Mouse (Mus musculus): ENCODE data around the gene Tmem115. TPM values are rescaled to one million over a fixed set of nuclear protein-coding genes. Genes with fewer than 3 reads are reported as not detected.

Tmem115 gene
- total RNA-seq, 4 experiments from 2014 or later: 36.2 to 37.2 (median 36.9) TPM

DNA sequence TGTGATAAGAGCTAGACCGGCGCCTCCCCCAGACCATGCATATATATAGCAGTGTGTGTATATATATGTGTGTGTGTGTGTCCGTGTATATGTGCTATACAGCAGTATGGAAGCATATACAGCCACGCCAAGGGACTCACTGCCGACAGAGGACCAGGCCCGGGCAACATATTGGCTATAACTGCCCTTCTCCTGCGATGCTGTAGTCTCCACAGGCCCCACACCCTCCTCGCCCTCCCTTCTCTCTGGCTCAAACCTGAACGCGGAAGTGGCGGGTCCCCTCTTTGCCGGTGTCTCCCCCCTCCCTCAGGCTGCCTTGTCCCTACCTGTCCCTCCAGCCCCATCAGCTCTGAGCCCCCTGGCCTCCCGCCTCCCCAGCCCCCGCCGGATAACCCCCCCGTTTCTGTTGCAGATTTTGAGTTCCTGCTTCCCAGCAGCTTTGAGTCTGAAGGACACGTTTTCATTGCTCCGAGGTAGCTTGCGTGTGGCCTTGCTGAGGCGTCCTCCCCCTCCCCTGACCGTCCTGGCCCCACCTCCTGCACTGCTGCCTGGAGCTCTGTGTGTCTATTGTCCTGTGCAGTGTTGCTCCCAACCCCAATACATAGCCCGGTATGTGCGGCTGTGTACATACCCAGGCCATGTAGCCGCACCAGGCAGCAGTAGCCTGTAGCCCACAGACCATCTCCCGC, 11.9 kb upstream of the Tmem115 start:
- no peak for DNase-seq (ENCODE audit: low spot score in 2 of 2)

DNA sequence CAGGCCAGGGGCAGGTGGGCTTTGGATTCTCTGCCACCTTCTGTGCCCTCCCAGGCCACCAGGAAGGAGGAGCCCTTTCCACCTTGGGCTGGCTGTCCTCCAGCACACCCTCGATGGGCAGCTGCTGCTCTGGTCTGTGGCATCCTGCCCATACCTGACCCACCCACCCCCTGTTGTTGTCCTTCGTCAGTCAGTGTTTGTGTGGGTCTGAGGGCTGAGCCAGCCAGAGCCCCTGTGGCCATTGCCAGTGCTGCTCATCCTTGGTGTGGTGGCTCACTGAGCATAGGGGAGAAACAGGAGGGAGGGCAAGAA, 11.4 kb upstream of the Tmem115 start:
- DNase-seq (ENCODE audit: low spot score in 2 of 2): no peak

- DNase-seq (ENCODE audit: low spot score in 2 of 2): peak; percentile 54 to 72
These were observed 7.3 kb upstream of the Tmem115 start for GRCm38 (mm10) chr9:107526198-107527026.

GRCm38 (mm10) chr9:107534408-107535202, 860 bp downstream of the Tmem115 start:
- DNase-seq (ENCODE audit: low spot score in 2 of 2): no peak

GRCm38 (mm10) chr9:107538231-107538630, 4.5 kb downstream of the Tmem115 start:
- no peak for DNase-seq (ENCODE audit: low spot score in 2 of 2)

DNA sequence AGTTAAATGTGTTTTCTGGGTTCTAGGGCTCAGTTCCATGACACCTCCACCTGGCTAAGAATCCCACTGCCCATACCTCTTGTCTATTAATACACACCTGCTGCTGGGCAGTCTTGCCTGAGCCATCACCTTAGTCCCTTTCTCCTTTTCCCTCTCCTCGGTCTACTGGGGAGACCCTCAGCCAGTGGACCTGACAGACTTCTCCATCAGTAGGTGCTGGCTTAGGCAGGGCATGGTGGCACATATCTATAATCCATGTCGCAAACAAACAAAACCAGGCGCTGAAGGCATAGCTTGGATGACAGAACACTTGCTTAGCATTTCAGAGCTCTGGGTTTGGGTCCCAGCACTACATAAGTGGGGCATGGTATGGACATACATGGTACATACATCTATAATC, 5.0 kb downstream of the Tmem115 start:
- no peak for DNase-seq (ENCODE audit: low spot score in 2 of 2)

DNA sequence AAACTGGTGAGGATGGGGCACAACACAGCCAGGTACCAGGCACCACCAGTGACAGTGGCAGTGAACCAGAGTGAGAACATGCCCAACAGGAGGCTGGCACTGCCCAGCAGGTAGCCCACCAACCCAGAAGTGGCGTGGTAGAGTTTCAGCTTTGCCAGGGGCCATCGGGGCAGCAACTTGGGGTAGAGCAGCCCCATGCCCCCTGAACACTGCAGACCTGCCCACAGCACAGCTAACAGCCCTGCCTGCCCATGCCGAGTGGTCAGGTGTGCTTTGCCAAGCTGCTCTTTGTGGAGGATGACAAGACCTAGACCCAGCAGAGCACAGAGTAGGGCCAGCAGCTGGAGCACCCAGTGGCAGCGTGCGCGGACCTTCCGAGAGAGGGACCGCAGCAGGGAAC, 6.2 kb downstream of the Tmem115 start:
- DNase-seq (ENCODE audit: low spot score in 2 of 2): no peak

DNA sequence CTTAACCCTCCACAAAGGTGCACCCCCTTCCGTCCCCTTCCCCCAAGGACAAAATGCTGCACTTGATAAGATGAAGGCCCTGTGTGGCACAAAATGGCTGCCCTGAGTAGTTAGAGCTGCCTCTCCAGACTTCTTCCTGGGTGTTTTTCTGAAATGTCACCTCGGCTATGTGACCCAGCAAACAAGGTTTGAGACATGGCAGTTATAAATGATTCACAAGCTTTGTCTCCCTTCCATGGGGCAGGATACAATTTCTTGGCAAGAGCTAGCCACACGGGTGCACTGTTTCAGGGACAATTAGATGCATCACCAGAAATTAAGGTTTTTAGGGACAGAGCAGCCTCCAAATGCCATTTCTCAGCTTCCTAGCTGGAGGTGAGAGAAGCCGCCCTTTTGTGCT, 6.7 kb downstream of the Tmem115 start:
- no peak for DNase-seq (ENCODE audit: low spot score in 2 of 2)

DNA sequence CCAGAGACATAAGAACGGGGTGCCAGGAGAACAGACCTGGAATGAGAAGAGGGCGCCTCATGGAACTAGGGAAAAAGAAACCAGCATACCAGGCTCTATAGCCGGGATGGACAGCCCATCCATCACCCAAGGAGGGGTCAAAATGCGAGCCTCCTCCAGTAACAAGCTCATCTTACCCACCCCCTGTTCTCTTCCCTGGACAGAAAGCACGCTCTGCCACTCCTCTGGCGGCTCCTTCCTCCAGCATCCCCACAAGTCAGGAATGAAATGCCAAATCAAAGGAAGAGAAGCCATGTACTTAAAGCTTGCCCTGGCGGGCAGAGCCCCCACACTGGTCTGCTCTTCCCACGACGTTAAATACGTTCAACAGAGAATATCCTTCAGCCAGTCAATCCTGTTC, 7.3 kb downstream of the Tmem115 start:
- DNase-seq (ENCODE audit: low spot score in 2 of 2): no peak

GRCm38 (mm10) chr9:107541474-107542351, 8.0 kb downstream of the Tmem115 start, which contains the start of the genes Cyb561d2 and Nprl2:
TSS of gene Cyb561d2 (minus strand) at chr9:107542193.
TSS of gene Nprl2 (plus strand) at chr9:107542226.
- DNase-seq (ENCODE audit: low spot score in 2 of 2): peak; percentile 87 to 92

DNA sequence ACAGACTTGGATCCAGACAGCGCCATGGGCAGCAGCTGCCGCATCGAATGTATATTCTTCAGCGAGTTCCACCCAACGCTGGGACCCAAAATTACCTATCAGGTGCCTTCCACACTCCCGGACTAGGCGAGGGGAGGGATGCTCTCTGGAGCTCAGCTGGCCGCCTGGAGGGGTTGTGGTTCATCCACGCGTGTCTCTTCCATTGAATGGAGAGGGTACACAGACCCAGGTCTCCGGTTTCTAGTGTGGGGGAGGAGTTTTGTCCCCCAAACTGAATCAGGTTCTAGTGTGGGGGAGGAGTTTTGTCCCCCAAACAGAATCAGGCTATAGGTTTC, 8.6 kb downstream of the Tmem115 start:
- no peak for DNase-seq (ENCODE audit: low spot score in 2 of 2)

DNA sequence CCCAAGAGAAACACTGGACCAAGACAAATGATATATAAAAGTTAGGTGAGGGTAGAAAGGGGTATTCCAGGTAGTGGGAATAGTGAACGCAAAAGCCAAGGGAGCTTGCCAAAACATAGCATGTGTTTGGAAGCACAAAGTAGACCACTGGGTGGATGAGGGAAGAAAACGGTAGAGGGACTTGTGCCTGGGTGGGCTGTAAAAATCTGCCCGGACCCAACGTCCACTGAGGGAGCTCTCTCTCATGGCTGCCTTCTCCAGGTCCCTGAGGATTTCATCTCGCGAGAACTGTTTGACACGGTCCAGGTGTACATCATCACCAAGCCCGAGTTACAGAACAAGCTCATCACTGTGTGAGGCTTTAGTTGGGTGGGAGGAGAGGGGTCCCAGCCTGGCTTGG, 9.0 kb downstream of the Tmem115 start:
- DNase-seq (ENCODE audit: low spot score in 2 of 2): no peak

GRCm38 (mm10) chr9:107543299-107543698, 9.6 kb downstream of the Tmem115 start:
- DNase-seq (ENCODE audit: low spot score in 2 of 2): no peak

DNA sequence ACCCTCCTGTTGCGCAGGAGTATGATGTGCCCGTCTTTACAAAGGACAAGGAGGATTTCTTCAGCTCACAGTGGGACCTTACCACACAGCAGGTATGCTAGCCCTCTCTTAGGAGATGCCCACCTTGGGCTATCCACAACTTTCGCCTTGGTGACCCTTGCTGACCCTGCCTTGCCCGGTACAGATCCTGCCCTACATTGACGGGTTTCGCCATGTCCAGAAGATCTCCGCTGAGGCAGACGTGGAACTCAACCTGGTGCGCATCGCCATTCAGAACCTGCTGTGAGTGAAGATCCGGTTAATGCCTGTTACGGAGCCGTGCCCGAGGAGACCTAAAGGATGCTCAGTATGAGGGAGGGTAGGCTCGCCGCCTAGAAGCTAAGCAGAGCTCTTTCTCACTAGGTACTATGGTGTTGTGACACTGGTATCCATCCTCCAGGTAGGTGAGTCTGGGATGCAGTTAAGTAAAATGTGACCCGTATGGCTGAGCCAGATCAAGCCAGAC, 10.5 kb downstream of the Tmem115 start:
- peak in 1 of 2 experiments; percentile 33 for DNase-seq (ENCODE audit: low spot score in 2 of 2)

DNA sequence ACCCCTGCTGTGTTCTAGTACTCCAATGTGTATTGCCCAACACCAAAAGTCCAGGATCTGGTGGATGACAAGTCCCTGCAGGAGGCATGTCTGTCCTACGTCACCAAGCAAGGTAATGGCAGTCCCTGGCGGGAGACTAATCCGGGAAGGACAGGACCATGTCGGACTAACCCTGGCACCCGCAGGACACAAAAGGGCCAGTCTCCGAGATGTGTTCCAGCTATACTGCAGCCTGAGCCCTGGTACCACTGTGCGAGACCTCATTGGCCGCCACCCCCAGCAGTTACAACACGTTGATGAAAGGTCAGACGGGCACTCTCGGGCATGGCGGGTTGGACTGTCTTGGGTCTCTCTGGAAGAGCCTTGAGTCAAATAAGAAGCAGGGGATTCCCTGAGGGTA, 11.0 kb downstream of the Tmem115 start:
- DNase-seq (ENCODE audit: low spot score in 2 of 2): peak in 1 of 2 experiments; percentile 25

DNA sequence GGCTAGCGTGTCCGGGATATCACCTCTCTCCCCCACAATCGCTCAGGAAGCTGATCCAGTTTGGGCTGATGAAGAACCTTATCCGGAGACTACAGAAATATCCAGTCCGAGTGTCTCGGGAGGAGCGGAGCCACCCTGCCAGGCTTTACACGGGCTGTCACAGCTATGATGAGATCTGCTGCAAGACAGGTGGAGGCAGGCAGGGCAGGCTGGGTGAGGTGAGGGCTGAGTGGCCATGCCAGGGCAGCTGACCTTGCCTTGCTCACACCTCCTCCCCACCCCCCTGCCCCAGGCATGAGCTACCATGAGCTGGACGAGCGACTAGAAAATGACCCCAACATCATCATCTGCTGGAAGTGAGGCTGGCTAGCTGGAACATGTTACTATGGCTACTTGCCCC, 11.5 kb downstream of the Tmem115 start:
- no peak for DNase-seq (ENCODE audit: low spot score in 2 of 2)

GRCm38 (mm10) chr9:107545602-107546001, 11.9 kb downstream of the Tmem115 start:
- DNase-seq (ENCODE audit: low spot score in 2 of 2): peak; percentile 33 to 57

DNA sequence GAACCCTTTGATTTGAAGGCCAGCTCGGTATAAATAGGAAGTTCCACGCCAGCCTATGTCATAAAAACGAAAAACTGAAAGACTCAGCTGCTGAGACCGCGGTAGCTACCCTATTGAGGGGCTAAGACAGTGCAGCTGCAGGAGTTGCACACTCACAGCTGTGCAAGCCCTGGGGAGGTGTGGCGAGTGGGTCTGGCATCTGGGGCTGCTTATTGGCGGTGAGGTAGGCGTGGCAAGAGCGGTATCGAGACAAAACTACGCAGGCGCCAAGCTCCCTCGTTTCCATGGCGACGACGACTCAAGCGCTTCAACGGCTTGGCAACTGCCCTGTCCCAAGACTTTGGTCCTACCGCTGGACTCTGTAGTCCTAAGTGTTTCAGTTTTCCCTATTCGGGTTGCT, 13.3 kb downstream of the Tmem115 start, which contains the start of gene Zmynd10:
Gene Zmynd10 (plus strand): TSS at position 273 of the 400 bp plus-strand sequence.
- DNase-seq (ENCODE audit: low spot score in 2 of 2): peak; percentile 72 to 90

DNA sequence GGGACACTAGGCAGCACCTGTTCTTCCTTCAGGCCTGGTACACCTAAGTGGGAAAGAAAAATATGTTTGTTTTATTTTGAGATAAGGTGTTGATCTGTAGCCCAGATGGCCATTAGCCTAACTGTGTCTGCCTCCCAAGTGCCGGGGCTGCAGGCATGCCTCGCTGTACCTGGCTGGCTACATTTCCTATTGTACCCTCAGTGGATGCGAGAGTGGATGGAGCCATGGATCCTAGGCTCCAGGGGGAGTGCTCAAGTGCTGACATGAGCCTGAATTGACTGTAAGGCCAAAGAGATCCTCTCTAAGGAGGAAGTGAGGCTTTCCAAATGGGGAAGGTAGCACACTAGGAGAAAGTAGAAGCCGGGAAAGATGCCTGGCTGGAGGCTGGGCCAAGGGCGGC, 14.2 kb downstream of the Tmem115 start:
- no peak for DNase-seq (ENCODE audit: low spot score in 2 of 2)

GRCm38 (mm10) chr9:107548820-107549219, 15.1 kb downstream of the Tmem115 start:
- DNase-seq (ENCODE audit: low spot score in 2 of 2): no peak

All from left cerebral cortex, adult 8-10 months (tissue).